Mouse (Mus musculus) gastrocnemius, postnatal 25 days (tissue): ENCODE results near the gene Myl7. TPM values are rescaled to one million over a fixed set of nuclear protein-coding genes. Genes with fewer than 3 reads are reported as not detected.
"Not testable (repeated sequence)": the region's sequence is repeated elsewhere in the genome, so short reads cannot be mapped to it uniquely, and the experiment has no call there.

ENCODE experiments used
- DNase-seq: peaks from one replicate; pipeline ENCODE4 v3.0.0; 2022
- total RNA-seq, 2 experiments: library from RNA; stranded (reverse); gene quantifications; 1 replicate in 1 of 2; 2 replicates in 1 of 2; pipeline ENCODE4 v1.2.3; 2021

Myl7 gene
- total RNA-seq, 2 experiments from 2014 or later, result not detected

DNA sequence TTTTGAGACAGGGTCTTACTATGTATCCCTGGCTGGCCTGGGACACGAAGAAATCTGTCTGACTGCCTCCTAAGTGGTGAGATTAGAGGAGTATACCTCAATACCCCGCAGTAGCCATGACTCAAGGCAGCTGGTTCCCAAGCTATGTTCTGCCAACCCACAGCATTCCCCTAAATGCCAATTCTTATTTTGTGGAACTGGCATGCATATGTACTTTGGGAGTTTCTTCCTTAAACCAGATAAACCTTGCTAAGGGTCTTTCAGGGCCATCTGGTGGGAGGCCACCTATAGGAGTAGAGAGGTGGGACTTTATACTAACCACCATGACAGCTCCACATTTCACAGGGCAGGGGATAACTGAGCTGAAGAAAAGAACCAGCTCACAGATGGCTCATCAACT is 5.3 kb upstream of the Myl7 start:
- DNase-seq, result no peak

DNA sequence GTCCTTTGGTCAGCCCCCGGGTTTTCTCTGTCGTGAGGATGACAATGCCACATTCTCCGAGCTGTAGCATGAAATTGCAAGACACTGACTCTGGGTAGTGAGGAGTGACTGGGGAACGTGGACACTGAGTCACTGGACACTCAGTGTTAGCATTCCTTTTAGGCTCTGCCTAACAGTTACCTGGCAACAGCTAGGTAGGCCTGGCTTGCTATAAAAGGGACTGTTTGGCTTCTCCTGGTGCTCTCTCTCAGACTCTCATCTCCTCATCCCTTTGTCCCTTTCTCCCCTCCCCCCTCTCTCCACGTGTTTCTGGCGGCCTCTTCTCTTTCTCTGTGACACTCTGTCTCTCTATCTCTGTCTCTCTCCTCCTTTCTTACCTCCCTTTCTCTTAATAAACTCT is 3.8 kb upstream of the Myl7 start:
- DNase-seq, result no peak

DNA sequence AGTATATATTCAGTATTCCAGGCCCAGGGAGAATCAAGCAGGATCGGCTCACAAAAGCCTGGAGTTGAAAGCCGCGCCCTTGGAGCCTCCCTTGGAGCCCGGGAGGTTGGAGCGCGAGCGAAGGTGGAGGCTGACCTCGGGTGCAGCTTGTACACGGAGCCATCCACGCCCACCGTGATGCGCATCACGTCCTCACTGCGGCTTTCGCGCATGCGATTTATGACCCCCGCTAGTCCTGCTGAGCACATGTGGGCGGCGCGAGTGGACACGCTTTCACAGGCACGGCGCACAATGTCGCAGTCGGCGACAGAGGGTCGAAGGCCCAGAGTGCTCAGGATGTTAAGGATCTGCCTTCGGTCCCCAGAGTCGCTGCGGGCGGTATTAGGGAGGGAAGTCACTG is 3.4 kb upstream of the Myl7 start:
- DNase-seq, result no peak

DNA sequence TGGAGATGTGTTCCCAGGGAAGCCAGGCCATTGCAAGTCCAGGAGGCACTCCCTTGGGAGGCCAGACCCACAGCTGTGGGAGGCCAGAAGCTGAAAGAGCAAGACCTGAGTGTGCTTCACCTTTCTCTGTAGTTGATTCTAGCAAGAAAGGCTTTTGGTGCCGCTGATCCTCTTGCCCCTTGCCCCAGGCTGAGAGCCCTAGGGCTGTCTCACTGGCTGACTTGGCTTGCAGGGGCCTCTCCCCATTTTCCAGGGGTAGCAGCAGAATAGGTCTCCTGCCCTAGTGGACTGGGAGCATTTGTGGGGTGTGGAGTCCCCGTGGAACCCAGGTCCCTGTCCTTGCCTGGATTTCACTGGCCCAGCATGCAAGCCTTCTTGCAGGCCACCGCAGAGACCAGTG is 2.7 kb upstream of the Myl7 start:
- no peak for DNase-seq

DNA sequence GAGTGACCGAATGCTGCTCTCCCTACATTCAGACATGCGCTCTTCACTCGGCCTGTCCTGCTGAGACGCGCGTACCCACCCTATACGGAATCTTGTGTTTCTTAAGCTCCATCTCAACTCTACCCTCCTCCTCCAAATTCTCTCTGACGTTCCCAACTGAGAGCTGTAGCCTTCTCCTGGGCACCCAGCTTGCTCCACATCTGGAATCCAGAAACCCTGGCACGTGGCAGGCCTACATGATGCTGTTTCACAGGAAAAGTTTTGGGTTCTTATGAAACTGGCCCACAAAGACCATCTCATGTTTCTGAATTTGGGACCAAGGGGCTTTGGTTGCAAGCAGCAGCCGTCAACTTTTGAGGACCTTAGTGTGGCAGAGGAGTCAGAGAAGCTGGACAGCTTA is 704 bp upstream of the Myl7 start:
- no peak for DNase-seq

DNA sequence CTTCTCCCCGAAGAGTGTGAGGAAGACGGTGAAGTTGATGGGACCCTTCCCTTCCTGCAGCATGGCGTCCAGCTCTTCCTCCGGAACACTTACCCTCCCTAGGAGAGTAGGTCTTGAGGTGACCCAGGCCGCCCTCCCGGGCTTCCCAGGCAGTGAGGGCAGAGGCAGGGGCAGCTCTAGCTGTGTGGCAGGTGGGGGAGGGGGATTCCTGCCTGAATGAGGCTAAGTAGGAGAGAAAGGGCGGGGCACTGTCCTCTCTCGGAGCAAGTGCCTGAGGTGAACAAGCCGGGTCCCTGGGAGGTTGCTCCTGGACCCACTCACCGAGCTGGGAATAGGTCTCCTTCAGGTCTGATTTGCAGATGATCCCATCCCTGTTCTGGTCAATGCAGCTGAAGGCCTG is 743 bp downstream of the Myl7 start:
- no peak for DNase-seq

DNA sequence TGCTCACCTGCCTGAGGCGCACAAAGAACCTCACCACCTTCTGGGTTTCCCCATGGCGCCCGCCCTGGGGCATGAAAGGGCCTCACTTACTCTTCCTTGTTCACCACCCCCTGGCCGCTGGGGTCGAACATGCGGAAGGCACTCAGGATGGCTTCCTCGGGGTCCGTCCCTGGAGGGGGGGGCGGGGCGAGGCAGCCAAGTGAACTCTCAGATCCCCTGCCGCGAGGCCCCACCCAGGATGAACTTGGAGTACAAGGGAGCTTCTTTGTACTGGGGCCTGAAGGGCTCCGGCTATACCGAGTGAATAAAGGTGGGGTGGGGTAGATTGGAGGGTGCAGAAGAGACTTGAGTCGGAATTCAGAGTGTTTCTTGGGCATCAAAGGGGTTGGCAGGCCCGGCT is 1.4 kb downstream of the Myl7 start:
- DNase-seq, result no peak

DNA sequence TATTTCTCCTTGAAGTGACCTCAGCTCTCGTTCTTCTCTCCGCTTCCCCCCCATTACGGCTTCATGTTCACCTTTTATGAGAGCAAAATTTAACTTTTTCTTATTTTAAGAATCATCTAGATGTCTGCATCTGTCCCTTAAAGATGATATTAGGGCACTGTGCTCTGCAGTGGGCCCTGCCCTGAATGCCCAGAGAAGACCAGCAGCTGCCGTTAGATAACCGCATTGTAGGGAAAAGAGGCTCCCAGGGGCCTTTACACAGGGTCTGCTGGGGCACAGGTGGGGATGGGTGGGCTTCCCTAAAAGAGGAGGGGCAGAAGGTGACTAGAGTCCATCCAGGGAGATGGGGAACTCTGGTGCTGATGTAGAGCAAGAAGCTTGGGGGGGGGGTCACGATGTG is 4.8 kb downstream of the Myl7 start:
- DNase-seq, result no peak

DNA sequence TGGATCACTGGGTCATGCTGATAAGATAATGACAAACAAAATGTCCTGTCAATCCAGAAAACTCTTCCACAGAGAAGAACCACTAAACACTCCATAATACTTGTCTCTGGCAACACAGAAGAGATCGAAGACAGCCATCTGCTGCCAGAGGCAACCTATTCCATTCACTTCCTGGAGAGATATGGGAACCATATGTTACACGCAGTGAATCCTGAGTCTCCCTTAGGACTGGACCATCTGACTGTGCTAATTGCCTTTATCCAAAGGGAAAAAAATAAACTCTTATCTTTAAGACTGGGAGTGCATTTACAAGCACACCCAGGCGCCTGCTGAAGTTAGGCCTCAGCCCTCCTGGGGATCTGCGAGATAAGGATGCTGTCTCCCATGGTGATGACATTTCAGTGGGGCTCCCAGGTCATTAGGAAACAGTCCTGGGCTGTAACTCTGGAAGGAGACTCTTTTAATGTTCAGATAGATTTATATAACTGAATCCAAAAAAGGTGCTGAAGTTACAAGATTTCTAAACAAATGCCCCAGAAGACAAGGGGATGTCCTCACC is 5.7 kb downstream of the Myl7 start:
- no peak for DNase-seq

DNA sequence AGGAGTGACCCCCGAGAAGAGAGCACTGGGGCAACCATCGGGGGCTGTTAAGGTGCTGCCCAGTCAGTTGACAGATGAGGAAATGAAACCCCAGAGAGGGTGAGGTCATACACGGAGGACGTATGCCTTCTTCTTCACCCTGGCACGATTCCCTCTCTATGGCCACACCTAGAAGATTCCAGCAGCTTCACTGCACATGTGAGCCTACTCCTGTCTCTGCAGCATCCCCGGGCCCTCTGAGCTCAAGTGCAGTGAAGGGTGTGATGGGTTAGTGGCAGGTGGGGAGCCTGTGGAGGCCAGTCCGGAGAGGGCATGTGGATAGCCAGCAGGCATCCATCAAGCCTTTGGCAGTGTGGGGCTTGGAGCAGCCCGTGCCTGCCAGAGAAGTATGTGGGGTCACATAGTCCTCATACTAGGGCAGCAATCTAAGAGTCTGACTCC is 6.4 kb downstream of the Myl7 start:
- DNase-seq, result peak; percentile 64

DNA sequence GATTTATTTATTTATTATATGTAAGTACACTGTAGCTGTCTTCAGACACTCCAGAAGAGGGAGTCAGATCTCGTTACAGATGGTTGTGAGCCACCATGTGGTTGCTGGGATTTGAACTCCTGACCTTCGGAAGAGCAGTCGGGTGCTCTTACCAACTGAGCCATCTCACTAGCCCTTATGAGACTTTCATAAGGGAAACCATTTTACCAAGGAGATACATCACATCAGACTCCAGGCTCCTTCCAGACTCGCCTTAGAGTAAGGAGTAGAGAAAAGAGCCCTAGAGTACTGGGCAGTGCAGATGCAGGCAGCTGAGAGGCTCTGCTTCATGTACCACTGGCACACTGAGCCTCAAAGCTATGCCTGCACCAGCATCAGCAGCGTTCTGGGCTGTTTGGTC is 10.0 kb downstream of the Myl7 start:
- DNase-seq, result not testable (repeated sequence)

DNA sequence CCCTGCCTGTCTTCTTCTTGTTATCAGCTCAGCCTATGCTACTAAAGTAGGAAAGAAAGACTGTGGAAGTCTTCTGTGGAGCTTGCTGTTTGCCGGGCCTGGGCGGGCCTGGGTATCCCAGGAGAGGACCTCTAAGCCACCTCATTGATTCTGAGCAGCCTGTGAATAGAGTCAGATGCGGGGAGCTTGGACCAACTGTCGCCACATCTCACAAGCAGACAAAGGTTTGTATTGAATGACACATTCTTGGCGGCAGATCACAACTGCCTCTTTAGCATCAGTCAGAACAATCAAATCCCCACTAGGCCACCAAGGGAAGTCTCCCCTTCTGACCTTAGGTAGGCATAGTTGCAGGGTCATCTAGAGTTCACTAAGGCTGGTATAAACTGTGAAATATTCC is 11.3 kb downstream of the Myl7 start:
- no peak for DNase-seq

DNA sequence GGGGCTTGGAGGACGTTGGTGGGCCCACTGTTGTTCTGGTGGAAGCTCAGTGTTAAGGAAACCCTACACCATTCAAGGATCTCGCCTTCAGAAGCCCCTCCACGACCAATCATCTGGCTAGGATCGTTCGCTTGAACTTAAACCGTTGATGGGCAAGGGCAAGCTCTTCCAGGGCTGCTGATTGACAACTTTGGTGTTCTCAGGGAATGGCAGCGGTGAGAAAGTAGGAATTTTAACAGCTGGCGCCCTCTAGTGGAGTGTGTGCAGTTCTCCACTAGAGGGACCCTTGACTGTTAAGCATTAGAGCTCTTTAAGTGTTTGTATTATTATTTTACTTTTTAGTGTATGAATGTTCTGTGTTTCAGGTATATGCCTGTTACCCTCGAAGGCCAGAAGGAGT is 12.4 kb downstream of the Myl7 start:
- DNase-seq, result no peak

DNA sequence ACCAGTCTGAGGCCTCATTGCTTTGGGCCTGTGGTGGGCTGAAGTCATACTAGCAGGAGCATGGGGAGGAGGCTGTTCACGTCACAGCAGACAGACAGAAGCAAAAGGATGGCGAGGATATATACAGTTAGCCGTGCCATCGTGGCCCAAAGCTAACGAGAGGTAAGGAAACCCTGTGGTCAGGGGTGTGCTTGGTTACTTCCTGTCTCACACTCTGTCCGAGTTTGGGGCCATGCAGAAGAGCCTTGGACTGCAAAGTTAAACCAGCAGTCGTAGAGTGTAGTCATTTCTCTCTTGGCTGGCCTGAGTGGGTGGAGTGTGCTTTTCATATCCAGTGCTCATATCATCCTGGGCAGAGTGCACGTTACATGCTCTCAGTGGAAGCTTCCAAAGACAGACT is 16.1 kb downstream of the Myl7 start:
- DNase-seq, result no peak

DNA sequence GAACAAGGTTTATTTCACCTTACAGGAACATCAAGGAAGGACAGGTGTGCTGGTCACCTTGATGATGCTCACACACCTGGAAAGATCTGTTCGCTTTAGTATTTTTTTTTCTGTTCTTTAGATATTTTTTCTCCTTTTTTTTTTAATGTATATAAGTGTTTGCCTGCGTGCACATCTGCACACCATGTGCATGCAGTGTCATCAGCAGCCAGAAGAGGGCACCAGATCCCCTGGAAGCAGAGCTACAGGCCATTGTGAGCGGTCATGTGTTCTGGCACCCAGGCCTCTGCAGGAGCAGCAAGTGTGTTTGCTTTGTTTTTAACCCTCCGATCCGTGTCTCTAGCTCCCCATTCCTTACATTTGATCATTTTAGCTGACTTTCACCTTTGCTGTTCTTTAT is 18.7 kb downstream of the Myl7 start:
- DNase-seq, result no peak

DNA sequence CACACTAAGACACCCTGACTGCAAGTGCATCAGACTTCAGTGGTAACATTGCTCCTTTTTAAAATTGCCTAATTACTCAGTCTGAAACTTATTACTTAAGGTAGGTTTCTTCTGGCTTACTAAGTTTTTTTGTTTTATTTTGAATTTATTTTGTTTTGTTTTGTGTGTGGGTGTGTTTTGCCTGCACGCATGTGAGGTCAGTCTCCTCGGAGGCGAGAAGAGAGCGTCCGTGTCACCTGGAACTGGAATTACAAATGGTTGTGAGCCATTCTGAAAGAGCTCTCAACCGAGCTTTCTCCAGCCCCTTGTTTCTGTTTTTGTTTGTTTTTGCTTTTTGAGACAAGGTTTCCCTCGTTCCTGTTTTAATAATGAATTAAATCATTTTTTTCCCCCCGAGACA is 19.9 kb downstream of the Myl7 start:
- DNase-seq, result no peak

DNA sequence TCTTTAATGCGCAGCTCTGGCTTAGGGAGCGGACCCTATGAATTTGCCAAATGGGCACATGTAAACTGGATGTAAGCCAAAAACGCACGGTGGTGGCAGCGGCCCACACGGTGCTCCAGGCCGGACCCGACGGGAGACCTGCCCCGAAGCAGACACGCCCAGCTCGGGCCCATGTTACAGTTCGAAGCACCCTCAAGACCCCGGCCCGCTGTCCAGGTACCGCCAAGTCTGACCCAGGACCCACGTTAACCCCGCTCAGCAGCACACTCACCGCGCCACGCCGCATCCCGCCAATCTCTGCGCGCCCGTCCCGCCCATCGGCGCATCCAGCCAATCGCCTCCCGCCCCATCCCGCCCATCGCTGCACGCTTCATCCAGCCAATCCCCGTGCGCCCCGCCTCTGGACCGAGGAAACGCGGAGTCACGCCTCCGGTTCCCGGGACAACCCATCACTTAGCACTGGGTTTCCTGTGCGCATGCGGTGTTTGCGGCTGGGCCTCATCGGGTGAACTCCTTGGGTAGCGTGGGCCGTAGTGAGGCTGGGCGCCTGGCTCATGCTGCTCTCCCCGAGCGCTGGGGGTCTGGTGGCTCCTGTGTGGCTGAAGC is 20.6 kb downstream of the Myl7 start, which contains the start of gene Pold2:
TSS of gene Pold2 (minus strand) at position 372 of the 606 bp plus-strand sequence.
- DNase-seq, result peak; percentile 97

DNA sequence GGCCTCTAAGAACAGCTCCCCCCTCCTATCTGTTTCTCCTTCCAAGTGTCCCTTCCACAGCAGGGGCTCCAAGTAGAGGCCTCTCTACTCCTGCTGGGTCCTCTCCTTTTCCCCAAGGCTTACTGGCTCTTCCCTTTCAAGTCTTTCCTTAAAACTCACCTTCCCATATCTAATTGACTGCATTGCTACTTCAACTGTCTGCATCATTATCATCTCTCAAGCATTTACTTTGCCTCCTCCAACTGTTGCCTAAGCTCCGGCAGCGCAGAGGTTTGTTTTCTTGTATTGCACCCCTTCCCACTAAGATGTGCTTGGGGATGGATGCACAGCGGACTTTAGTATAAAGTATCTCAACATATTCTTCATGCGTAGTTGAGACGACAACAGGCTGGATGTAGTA is 21.2 kb downstream of the Myl7 start:
- no peak for DNase-seq

DNA sequence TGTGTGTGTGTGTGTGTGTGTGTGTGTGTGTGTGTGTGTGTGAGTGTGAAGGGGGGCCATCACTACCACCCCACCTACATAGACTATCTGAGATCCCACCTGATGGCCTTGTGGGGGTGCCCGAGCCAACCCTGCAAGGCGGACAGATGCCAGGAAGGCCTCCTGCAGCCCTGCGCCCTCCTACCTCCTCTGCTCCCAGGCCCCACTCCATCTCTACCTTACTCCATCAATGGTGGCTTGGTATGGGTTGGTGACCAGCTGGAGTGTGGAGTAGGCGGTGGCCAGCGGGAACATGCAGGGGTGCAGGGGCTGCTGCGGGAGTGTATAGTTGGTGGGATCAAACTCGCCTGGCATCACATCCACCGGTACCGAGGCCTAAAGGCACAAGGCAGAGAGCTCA is 25.4 kb downstream of the Myl7 start:
- no peak for DNase-seq

DNA sequence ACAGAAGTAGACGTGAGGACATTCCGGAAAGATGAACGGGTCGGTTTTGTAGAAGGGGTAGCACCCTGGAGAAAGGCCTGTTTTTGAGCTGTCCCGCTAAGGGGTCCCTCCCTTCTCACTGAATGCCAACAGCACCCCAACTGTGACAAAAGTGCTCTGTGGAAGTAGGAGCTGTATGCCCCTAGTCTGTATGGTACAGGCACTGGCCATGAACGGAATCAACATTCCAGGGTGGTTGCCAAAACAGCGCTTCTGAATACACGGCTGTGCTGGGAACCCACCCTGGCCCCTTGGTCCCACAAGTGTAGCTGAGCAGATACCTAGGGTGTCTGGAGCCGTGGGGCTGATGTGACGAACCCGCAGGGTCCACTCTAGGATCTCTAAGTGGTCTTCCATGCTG is 25.9 kb downstream of the Myl7 start:
- no peak for DNase-seq

DNA sequence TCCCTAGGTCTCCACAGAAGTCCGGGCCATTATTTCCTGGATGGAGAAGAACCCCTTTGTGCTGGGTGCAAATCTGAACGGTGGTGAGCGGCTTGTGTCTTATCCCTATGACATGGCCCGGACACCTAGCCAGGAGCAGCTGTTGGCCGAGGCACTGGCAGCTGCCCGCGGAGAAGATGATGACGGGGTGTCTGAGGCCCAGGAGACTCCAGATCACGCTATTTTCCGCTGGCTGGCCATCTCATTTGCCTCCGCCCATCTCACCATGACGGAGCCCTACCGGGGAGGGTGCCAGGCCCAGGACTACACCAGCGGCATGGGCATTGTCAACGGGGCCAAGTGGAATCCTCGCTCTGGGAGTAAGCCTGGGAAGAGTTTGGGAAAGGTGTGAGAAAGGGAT is 28.5 kb downstream of the Myl7 start:
- DNase-seq, result peak; percentile 74

DNA sequence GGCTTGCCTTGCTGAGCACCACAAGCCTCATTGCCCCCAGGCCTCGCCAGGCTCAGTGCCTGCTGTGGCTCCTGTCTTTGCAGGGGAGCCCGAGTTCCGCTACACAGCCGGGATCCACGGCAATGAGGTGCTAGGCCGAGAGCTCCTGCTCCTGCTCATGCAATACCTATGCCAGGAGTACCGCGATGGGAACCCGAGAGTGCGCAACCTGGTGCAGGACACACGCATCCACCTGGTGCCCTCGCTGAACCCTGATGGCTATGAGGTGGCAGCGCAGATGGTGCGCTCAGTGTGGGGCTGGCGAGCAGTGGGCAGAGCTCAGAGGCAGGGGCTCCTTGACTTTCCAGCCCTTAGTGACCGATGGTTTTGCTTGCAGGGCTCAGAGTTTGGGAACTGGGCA is 29.3 kb downstream of the Myl7 start:
- no peak for DNase-seq

DNA sequence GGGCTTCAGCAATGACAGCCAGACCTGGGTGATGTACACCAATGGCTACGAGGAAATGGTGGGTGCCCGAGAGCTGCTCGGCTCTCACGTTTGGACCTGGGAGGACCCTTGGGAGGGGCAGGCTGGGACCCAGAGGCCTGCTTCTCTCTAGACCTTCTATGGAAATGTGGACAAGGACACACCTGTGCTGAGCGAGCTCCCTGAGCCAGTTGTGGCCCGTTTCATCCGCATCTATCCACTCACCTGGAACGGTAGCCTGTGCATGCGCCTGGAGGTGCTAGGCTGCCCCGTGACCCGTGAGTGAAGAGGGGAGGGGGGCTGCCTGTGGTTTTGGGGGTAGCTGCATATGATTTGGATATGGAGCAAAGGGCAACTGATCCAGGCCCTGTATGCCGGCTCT is 30.3 kb downstream of the Myl7 start:
- DNase-seq, result no peak

DNA sequence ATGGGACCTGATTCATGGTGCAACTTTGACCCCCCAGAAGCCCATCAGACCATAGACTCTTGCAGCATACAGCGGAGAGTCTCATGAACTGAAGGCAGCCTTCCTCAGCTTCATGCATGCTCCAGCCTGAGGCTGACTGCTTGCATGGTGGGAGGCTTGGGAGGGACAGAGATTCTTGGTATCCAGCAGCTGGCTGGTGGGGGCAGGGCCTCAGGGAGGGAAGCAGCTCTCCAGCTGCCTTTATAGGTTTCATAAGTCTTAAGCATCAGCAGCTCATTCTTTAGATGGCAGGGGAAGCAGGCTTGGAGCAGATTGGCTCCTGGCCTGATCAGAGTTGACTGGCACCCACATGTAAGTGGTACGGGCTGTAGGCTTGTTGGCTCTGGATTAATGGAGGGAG is 31.4 kb downstream of the Myl7 start:
- DNase-seq, result no peak
